Mouse (Mus musculus) embryonic facial prominence, embryonic 10.5 days (tissue): Measurements from ENCODE around the gene Olfr1333. TPM values are rescaled to one million over a fixed set of nuclear protein-coding genes. Genes with fewer than 3 reads are reported as not detected.
"Not testable (repeated sequence)": the region's sequence is repeated elsewhere in the genome, so short reads cannot be mapped to it uniquely, and the experiment has no call there.

Source experiments
- DNase-seq: peaks from one replicate; pipeline ENCODE4 v3.0.0-alpha.2; 2017; ENCODE audit warnings: low spot score
- H3K27ac ChIP-seq: fragments of 300-500 bp; sonication (generic); replicated peaks from 2 replicates; pipeline ENCODE4 v1.5.1; 2016; ENCODE audit warnings: mild to moderate bottlenecking
- H3K27me3 ChIP-seq: fragments of 300-500 bp; sonication (generic); replicated peaks from 2 replicates; pipeline ENCODE4 v1.6.1; 2016; ENCODE audit warnings: low read depth, mild to moderate bottlenecking; ENCODE audit not compliant: poor library complexity, severe bottlenecking
- H3K36me3 ChIP-seq: fragments of 300-500 bp; sonication (generic); replicated peaks from 2 replicates; pipeline ENCODE4 v1.6.1; 2016; ENCODE audit warnings: mild to moderate bottlenecking, moderate library complexity
- H3K4me1 ChIP-seq: fragments of 300-500 bp; sonication (generic); 2 replicates; pipeline ENCODE4 v1.6.1; 2016
- H3K4me3 ChIP-seq: fragments of 300-500 bp; sonication (generic); 2 replicates; pipeline ENCODE4 v1.5.1; 2016; ENCODE audit warnings: mild to moderate bottlenecking, moderate library complexity
- H3K9me3 ChIP-seq: fragments of 300-500 bp; sonication (generic); 2 replicates; pipeline ENCODE4 v1.6.1; 2016; ENCODE audit warnings: mild to moderate bottlenecking
- WGBS: fragments of 180-500 bp; shearing (Covaris S2); methylation state at CpG from one replicate; pipeline ENCODE4 v1.1.7; 2016; 5-methylcytosine and 5-hydroxymethylcytosine counted together
- polyA plus RNA-seq: library from polyadenylated mRNA; unstranded; fragments of >200 nt; fragmentation: Nextera tagmentation; extraction: Ambion mirVana; gene quantifications from 2 replicates; pipeline ENCODE4 v1.2.1, GENCODE M21; 2016

Gene Olfr1333
- polyA plus RNA-seq = not detected in 2 replicates

- Histone ChIP-seq H3K4me3 (no peak within 1 kb of the TSS), H3K27me3 (no peaks in the 10 kb centered on the region), H3K4me1 (no peaks in the 10 kb centered on the region), H3K27ac (no peak within 1 kb of the TSS), H3K36me3 (no peaks in the 10 kb centered on the region), H3K9me3 (no peaks in the 10 kb centered on the region)
- DNase-seq = no peak
- 94% methylated on average over 1 of the region's 1 CpGs for WGBS
These were observed at the start of gene Olfr1333 for GRCm38 (mm10) chr4:118836179-118836578. TSS of gene Olfr1333 (minus strand) at chr4:118836279.

GRCm38 (mm10) chr4:118867566-118867965 is 31.5 kb upstream of the Olfr1333 start:
- no peaks in the 10 kb centered on the region for H3K4me1 ChIP-seq
- H3K4me3 ChIP-seq = no peak overlapping the region
- no peak overlapping the region for H3K27ac ChIP-seq
- no peak for DNase-seq
- H3K27me3 ChIP-seq = no peaks in the 10 kb centered on the region
- no peaks in the 10 kb centered on the region for H3K9me3 ChIP-seq
- no peaks in the 10 kb centered on the region for H3K36me3 ChIP-seq

- Histone ChIP-seq H3K4me1 (no peaks in the 10 kb centered on the region), H3K27ac (no peak within 1 kb of the TSS), H3K27me3 (no peaks in the 10 kb centered on the region), H3K9me3 (no peaks in the 10 kb centered on the region), H3K4me3 (no peak within 1 kb of the TSS), H3K36me3 (no peaks in the 10 kb centered on the region)
- 86% methylated on average over 1 of the region's 1 CpGs for WGBS
- no peak for DNase-seq
These were observed 28.3 kb upstream of the Olfr1333 start, which contains the start of gene Olfr1331 for GRCm38 (mm10) chr4:118864349-118864748. TSS of gene Olfr1331 (plus strand) at chr4:118864649.

GRCm38 (mm10) chr4:118862704-118863103 is 26.6 kb upstream of the Olfr1333 start:
- no peaks in the 10 kb centered on the region for H3K27me3 ChIP-seq
- DNase-seq = peak; percentile 8
- H3K36me3 ChIP-seq = no peaks in the 10 kb centered on the region
- no peaks in the 10 kb centered on the region for H3K9me3 ChIP-seq
- H3K4me3 ChIP-seq = no peak overlapping the region
- 48% methylated on average over 4 of the region's 4 CpGs for WGBS
- H3K4me1 ChIP-seq = no peaks in the 10 kb centered on the region
- H3K27ac ChIP-seq = no peak overlapping the region

GRCm38 (mm10) chr4:118861791-118862190 is 25.7 kb upstream of the Olfr1333 start:
- no peaks in the 10 kb centered on the region for H3K9me3 ChIP-seq
- WGBS = 88% methylated on average over 1 of the region's 1 CpGs
- H3K27me3 ChIP-seq = no peaks in the 10 kb centered on the region
- no peaks in the 10 kb centered on the region for H3K4me1 ChIP-seq
- H3K27ac ChIP-seq = no peak overlapping the region
- H3K4me3 ChIP-seq = no peak overlapping the region
- H3K36me3 ChIP-seq = no peaks in the 10 kb centered on the region
- no peak for DNase-seq

- 85% methylated on average over 1 of the region's 1 CpGs for WGBS
- DNase-seq = no peak
- no peak overlapping the region for H3K4me3 ChIP-seq
- H3K27ac ChIP-seq = no peak overlapping the region
- no peaks in the 10 kb centered on the region for H3K36me3 ChIP-seq
- no peaks in the 10 kb centered on the region for H3K9me3 ChIP-seq
- no peaks in the 10 kb centered on the region for H3K27me3 ChIP-seq
- no peaks in the 10 kb centered on the region for H3K4me1 ChIP-seq
These were observed 17.2 kb downstream of the Olfr1333 start for GRCm38 (mm10) chr4:118818921-118819320.

GRCm38 (mm10) chr4:118809844-118810243 is 26.2 kb downstream of the Olfr1333 start, which contains the start of gene Olfr1335:
TSS of gene Olfr1335 (minus strand) at chr4:118809944.
- no peak for DNase-seq
- Histone ChIP-seq H3K9me3 (no peaks in the 10 kb centered on the region), H3K27ac (no peak within 1 kb of the TSS), H3K36me3 (no peaks in the 10 kb centered on the region), H3K4me1 (no peaks in the 10 kb centered on the region), H3K27me3 (no peaks in the 10 kb centered on the region), H3K4me3 (no peak within 1 kb of the TSS)
- WGBS = 91% methylated on average over 4 of the region's 4 CpGs

- H3K27ac ChIP-seq, H3K4me3 ChIP-seq, H3K36me3 ChIP-seq, H3K27me3 ChIP-seq, H3K9me3 ChIP-seq, H3K4me1 ChIP-seq, DNase-seq: not testable (repeated sequence)
These were observed 43.3 kb downstream of the Olfr1333 start for GRCm38 (mm10) chr4:118792796-118793195.

- Histone ChIP-seq H3K36me3 (no peaks in the 10 kb centered on the region), H3K4me1 (no peaks in the 10 kb centered on the region), H3K9me3 (no peaks in the 10 kb centered on the region), H3K27ac (no peak within 1 kb of the TSS), H3K4me3 (no peak within 1 kb of the TSS), H3K27me3 (no peaks in the 10 kb centered on the region)
- no peak for DNase-seq
- whole genome bisulfite sequencing = 84% methylated on average over 2 of the region's 2 CpGs
These were observed 53.6 kb downstream of the Olfr1333 start, which contains the start of gene Olfr1337 for GRCm38 (mm10) chr4:118782486-118782885. TSS of gene Olfr1337 (minus strand) at chr4:118782586.

Other genes with a start within 250 kb of the Olfr1333 start
- 0.39 and 0.49 TPM in 2 replicates for gene Cfap57, start 215.5 kb downstream of the Olfr1333 start, polyA plus RNA-seq
- 191 and 209 TPM in 2 replicates for gene Ebna1bp2, start 215.5 kb downstream of the Olfr1333 start, polyA plus RNA-seq
- not detected in 2 replicates for gene Olfr62, start 177.3 kb downstream of the Olfr1333 start, polyA plus RNA-seq
- 0.06 TPM in 1 of 2 replicates, not detected in the other for gene Olfr1342, start 143.5 kb downstream of the Olfr1333 start, polyA plus RNA-seq
- 0.04 TPM in 1 of 2 replicates, not detected in the other for gene Olfr1341, start 132.8 kb downstream of the Olfr1333 start, polyA plus RNA-seq
- gene Olfr1340, start 116.1 kb downstream of the Olfr1333 start, polyA plus RNA-seq = not detected in 2 replicates
- not detected in 2 replicates for gene Olfr1339, start 104.1 kb downstream of the Olfr1333 start, polyA plus RNA-seq
- gene Olfr1338, start 77.5 kb downstream of the Olfr1333 start, polyA plus RNA-seq = not detected in 2 replicates
- gene Olfr1337, start 53.7 kb downstream of the Olfr1333 start, polyA plus RNA-seq = not detected in 2 replicates
- gene Olfr1335, start 26.3 kb downstream of the Olfr1333 start, polyA plus RNA-seq = not detected in 2 replicates
- not detected in 2 replicates for gene Olfr1331, start 28.4 kb upstream of the Olfr1333 start, polyA plus RNA-seq
- not detected in 2 replicates for gene Olfr1330, start 52.3 kb upstream of the Olfr1333 start, polyA plus RNA-seq
- not detected in 2 replicates for gene Olfr1329, start 81.2 kb upstream of the Olfr1333 start, polyA plus RNA-seq
- not detected in 2 replicates for gene Olfr1328, start 102.3 kb upstream of the Olfr1333 start, polyA plus RNA-seq
- not detected in 2 replicates for gene Lao1, start 125.3 kb upstream of the Olfr1333 start, polyA plus RNA-seq